Mouse (Mus musculus): ENCODE results near the gene Ccdc8. TPM values are rescaled to one million over a fixed set of nuclear protein-coding genes. Genes with fewer than 3 reads are reported as not detected.

Ccdc8 gene
- polyA plus RNA-seq, 1 experiment from 2014 or later: 24.1 TPM

Other genes with a start within 250 kb of the Ccdc8 start
- gene Slc1a5, start 211.4 kb upstream of the Ccdc8 start, polyA plus RNA-seq (2014; fragmentation: Nextera tagmentation; extraction: Ambion mirVana): 41.5 and 43.9 TPM in 2 replicates
- gene Strn4, start 176.8 kb upstream of the Ccdc8 start, polyA plus RNA-seq (2014; fragmentation: Nextera tagmentation; extraction: Ambion mirVana): 107 and 111 TPM in 2 replicates
- 27.5 and 28.3 TPM in 2 replicates for gene Fkrp, start 176.0 kb upstream of the Ccdc8 start, polyA plus RNA-seq (2014; fragmentation: Nextera tagmentation; extraction: Ambion mirVana)
- gene Prkd2, start 149.8 kb upstream of the Ccdc8 start, polyA plus RNA-seq (2014; fragmentation: Nextera tagmentation; extraction: Ambion mirVana): 12.0 and 12.8 TPM in 2 replicates
- gene Dact3, start 117.4 kb upstream of the Ccdc8 start, polyA plus RNA-seq (2014; fragmentation: Nextera tagmentation; extraction: Ambion mirVana): 5.3 and 5.5 TPM in 2 replicates
- gene Gng8, start 100.9 kb upstream of the Ccdc8 start, polyA plus RNA-seq (2014; fragmentation: Nextera tagmentation; extraction: Ambion mirVana): 12.5 and 13.9 TPM in 2 replicates
- gene Ptgir, start 86.2 kb upstream of the Ccdc8 start, polyA plus RNA-seq (2014; fragmentation: Nextera tagmentation; extraction: Ambion mirVana): 2.2 and 2.3 TPM in 2 replicates
- 184 and 190 TPM in 2 replicates for gene Calm3, start 68.6 kb upstream of the Ccdc8 start, polyA plus RNA-seq (2014; fragmentation: Nextera tagmentation; extraction: Ambion mirVana)
- gene Pnmal2, start 48.0 kb upstream of the Ccdc8 start, polyA plus RNA-seq (2014; fragmentation: Nextera tagmentation; extraction: Ambion mirVana): 4.1 and 5.3 TPM in 2 replicates
- 3.7 and 4.1 TPM in 2 replicates for gene Pnmal1, start 33.0 kb upstream of the Ccdc8 start, polyA plus RNA-seq (2014; fragmentation: Nextera tagmentation; extraction: Ambion mirVana)
- 0.51 and 0.62 TPM in 2 replicates for gene Gm42372, start 9.6 kb upstream of the Ccdc8 start, polyA plus RNA-seq (2014; fragmentation: Nextera tagmentation; extraction: Ambion mirVana)
- 101 and 103 TPM in 2 replicates for gene Ppp5c, start 35.2 kb downstream of the Ccdc8 start, polyA plus RNA-seq (2014; fragmentation: Nextera tagmentation; extraction: Ambion mirVana)
- gene Hif3a, start 69.7 kb downstream of the Ccdc8 start, polyA plus RNA-seq (2014; fragmentation: Nextera tagmentation; extraction: Ambion mirVana): 55.8 and 58.2 TPM in 2 replicates
- 0.11 and 0.36 TPM in 2 replicates for gene Psg16, start 81.3 kb downstream of the Ccdc8 start, polyA plus RNA-seq (2014; fragmentation: Nextera tagmentation; extraction: Ambion mirVana)
- gene Ceacam3, start 157.6 kb downstream of the Ccdc8 start, polyA plus RNA-seq (2014; fragmentation: Nextera tagmentation; extraction: Ambion mirVana): not detected in 2 replicates
- gene Psg29, start 210.8 kb downstream of the Ccdc8 start, polyA plus RNA-seq (2014; fragmentation: Nextera tagmentation; extraction: Ambion mirVana): not detected in 2 replicates

Data from intestine, embryonic 14.5 days (tissue).